Mouse (Mus musculus) small intestine, adult 2 months (tissue): Measurements from ENCODE around the gene Cyfip2.

ENCODE experiments used
- CTCF ChIP-seq: fragments of 200-500 bp; IDR thresholded peaks from 2 replicates; pipeline ENCODE4 v1.5.1; 2012; ENCODE audit warnings: low read depth, mild to moderate bottlenecking, control low read depth, inconsistent platforms, low read length, moderate library complexity, mixed read lengths; ENCODE audit not compliant: insufficient replicate concordance, insufficient read length; ENCODE audit errors: extremely low read depth
- POLR2A ChIP-seq: fragments of 200-500 bp; IDR thresholded peaks from 2 replicates; pipeline ENCODE4 v1.6.1; 2012; ENCODE audit warnings: low read depth, mild to moderate bottlenecking, control low read depth, inconsistent platforms, low read length, moderate library complexity

DNA sequence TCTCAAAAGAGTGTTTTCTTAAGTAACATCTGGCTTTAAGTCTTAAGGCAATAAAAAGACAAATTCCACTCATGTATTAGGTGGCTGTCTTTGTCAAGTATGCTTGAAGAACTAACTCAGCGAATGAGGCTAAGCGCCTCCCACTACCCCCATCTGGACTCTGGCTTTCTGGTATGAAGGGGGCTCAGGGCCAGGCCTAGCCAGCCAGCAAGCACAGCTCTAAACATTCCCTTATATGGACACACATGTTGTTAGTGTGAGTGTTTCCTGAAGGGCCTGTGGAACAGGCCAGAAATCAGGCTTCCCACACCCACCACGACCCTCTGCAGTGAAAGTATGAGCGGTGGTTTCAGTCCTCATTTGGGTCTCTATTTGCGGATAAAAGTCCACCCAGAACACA lies 98.8 kb downstream of the Cyfip2 start:
- TF ChIP-seq POLR2A (no peak), CTCF (no peak)
